ENCODE assay signal across 12 mouse cellular contexts in the genomic region with DNA sequence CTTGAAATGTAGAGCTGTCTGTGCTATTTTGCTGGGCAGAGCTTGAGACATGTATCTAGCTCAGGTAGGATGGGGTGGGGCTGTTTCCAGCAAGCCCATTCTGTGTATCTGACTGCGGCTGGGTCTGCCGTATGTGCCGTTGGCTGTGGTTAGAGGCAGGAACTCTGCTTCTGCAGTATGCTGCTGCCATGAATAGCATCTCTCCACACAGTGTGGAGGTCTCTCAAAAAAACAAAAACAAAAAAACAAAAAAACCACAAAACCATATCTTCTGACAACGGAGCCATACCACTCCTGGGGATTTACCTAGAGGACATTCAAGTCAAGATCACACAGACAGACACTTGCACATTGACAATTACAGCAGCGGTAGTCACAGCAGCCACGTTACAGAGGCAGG.
DNase-seq lines count a peak whose midpoint lies in the region; ATAC-seq lines count a peak whose summit lies in the region.
"Had no signal": no experiment of that assay in that cellular context is flagged by ENCODE, and none has a peak within 500 bp of the region (broad histone marks: within the 10 kb centered on the region; RNA-seq: fewer than 3 reads in every experiment).

No protein-coding gene starts in this region.

- peaks cover 46% of the 10 kb centered on the region for H3K4me1 ChIP-seq in hindbrain, embryonic 16.5 days (ENCODE audit: control insufficient read depth, insufficient read depth, low read depth, low read length)

- DNase-seq in lung, postnatal 25 days (ENCODE audit: low spot score) = peak; percentile 20
- no peak for DNase-seq in lung, postnatal 14 days
- DNase-seq in thymus, postnatal 36 days = peak; percentile 63 to 80
- no peak for DNase-seq in layer of hippocampus, postnatal 14 days (ENCODE audit: low spot score in 2 of 2)
- DNase-seq: cerebellum, adult 8-10 months; kidney, adult 9 months had no signal

- peak; percentile 58 for ATAC-seq in common myeloid progenitor, adult 5-6 weeks (replicated peaks; ENCODE audit: low read depth, poor library complexity, severe bottlenecking)
- ATAC-seq in megakaryocyte-erythroid progenitor cell, adult 5-6 weeks (replicated peaks; ENCODE audit: low FRiP score, low TSS enrichment, poor library complexity, severe bottlenecking) = peak; percentile 34
- no peak for ATAC-seq in hindbrain, embryonic 16.5 days
- ATAC-seq: forebrain, embryonic 13.5 days had no signal

- H3K4me2 ChIP-seq in hindbrain, embryonic 16.5 days (ENCODE audit: low read length) = no peak overlapping the region
- H3K4me2 ChIP-seq: embryonic facial prominence, embryonic 13.5 days; forebrain, embryonic 13.5 days had no signal

- H3K9ac ChIP-seq in hindbrain, embryonic 16.5 days (ENCODE audit: low read depth, low read length) = no peak overlapping the region
- H3K9ac ChIP-seq: embryonic facial prominence, embryonic 13.5 days had no signal

- WGBS in hindbrain, embryonic 16.5 days = 70% methylated on average over 6 of the region's 6 CpGs

- H3K27me3 ChIP-seq in hindbrain, embryonic 16.5 days (replicated peaks; ENCODE audit: control insufficient read depth, insufficient read depth, low read length) = no peaks in the 10 kb centered on the region
- H3K27me3 ChIP-seq: embryonic facial prominence, embryonic 13.5 days; forebrain, embryonic 13.5 days had no signal

- no peak overlapping the region for H3K4me3 ChIP-seq in hindbrain, embryonic 16.5 days (ENCODE audit: low read length)
- H3K4me3 ChIP-seq: embryonic facial prominence, embryonic 13.5 days; forebrain, embryonic 13.5 days; hindbrain, embryonic 10.5 days had no signal

- no peaks in the 10 kb centered on the region for H3K9me3 ChIP-seq in hindbrain, embryonic 16.5 days (ENCODE audit: control insufficient read depth, low read length)
- H3K9me3 ChIP-seq: embryonic facial prominence, embryonic 13.5 days; forebrain, embryonic 13.5 days; hindbrain, embryonic 10.5 days had no signal

- no peaks in the 10 kb centered on the region for H3K36me3 ChIP-seq in hindbrain, embryonic 16.5 days (ENCODE audit: control insufficient read depth, insufficient read depth, low read length)

- H3K27ac ChIP-seq in hindbrain, embryonic 16.5 days (ENCODE audit: low read depth, low read length) = no peak overlapping the region
- H3K27ac ChIP-seq: forebrain, embryonic 13.5 days had no signal

Comparison
In these comparisons a context has a peak if more than half of its experiments do, and no peak if none do; other contexts are left out.
1. DNase-seq: peak in lung, postnatal 25 days (single experiment) and thymus, postnatal 36 days (2 of 2); none in lung, postnatal 14 days (single experiment) and layer of hippocampus, postnatal 14 days (0 of 2).